Mouse (Mus musculus) C2C12 (cell line): ENCODE results near the gene Chtop. TPM values are rescaled to one million over a fixed set of nuclear protein-coding genes. Genes with fewer than 3 reads are reported as not detected.

ENCODE experiments used
- H3K27me3 ChIP-seq: one replicate; pipeline ENCODE4 v1.6.1; 2011; ENCODE audit not compliant: control insufficient read depth, insufficient read depth, insufficient read length
- H3K36me3 ChIP-seq: one replicate; pipeline ENCODE4 v1.6.1; 2011; ENCODE audit not compliant: control insufficient read depth, insufficient read depth
- H3K4me3 ChIP-seq: one replicate; pipeline ENCODE4 v1.5.1; 2011; ENCODE audit warnings: mild to moderate bottlenecking, control low read depth; ENCODE audit not compliant: poor library complexity, insufficient read depth, severe bottlenecking
- H3K79me2 ChIP-seq: one replicate; pipeline ENCODE4 v1.6.1; 2011; ENCODE audit not compliant: control insufficient read depth, insufficient read depth
- H3K79me3 ChIP-seq: one replicate; pipeline ENCODE4 v1.6.1; 2011; ENCODE audit warnings: low read depth, control low read depth
- H3ac ChIP-seq: one replicate; pipeline ENCODE3; 2011; ENCODE audit warnings: low read depth; ENCODE audit not compliant: control insufficient read depth, insufficient read length
- CEBPB ChIP-seq: IDR thresholded peaks from one replicate; pipeline ENCODE4 v1.6.1; 2011; ENCODE audit warnings: low read depth, mild to moderate bottlenecking, control low read depth, moderate library complexity
- CTCF ChIP-seq: IDR thresholded peaks from one replicate; pipeline ENCODE4 v1.5.1; 2011; ENCODE audit not compliant: control insufficient read depth, insufficient read depth, insufficient read length
- FOSL1 ChIP-seq: IDR thresholded peaks from one replicate; pipeline ENCODE4 v1.8.0; 2011; ENCODE audit warnings: mild to moderate bottlenecking, low read length; ENCODE audit not compliant: poor library complexity, insufficient read depth, severe bottlenecking
- MAX ChIP-seq: IDR thresholded peaks from one replicate; pipeline ENCODE4 v1.6.1; 2011; ENCODE audit warnings: mild to moderate bottlenecking, control low read depth
- MYOD1 ChIP-seq: IDR thresholded peaks from one replicate; pipeline ENCODE4 v1.6.1; 2011; ENCODE audit warnings: low read depth; ENCODE audit not compliant: control insufficient read depth, insufficient read length
- MYOG ChIP-seq: IDR thresholded peaks from one replicate; pipeline ENCODE4 v1.6.1; 2011; ENCODE audit not compliant: control insufficient read depth, insufficient read length; ENCODE audit errors: extremely low read depth
- USF1 ChIP-seq: IDR thresholded peaks from one replicate; pipeline ENCODE4 v1.6.1; 2011; ENCODE audit warnings: low read depth, mild to moderate bottlenecking, control low read depth, moderate library complexity
- polyA plus RNA-seq: library from polyadenylated mRNA; unstranded; fragments of >200 nt; fragmentation: generic; extraction: Trizol; gene quantifications from one replicate; pipeline ENCODE4 v1.2.1, GENCODE M21; 2012; ENCODE audit warnings: missing spikeins

The Chtop gene
- polyA plus RNA-seq, 1 experiment = 103 TPM

- H3K4me3 ChIP-seq = no peak overlapping the region
- H3K36me3 ChIP-seq = peaks cover 69% of the 10 kb centered on the region
- TF ChIP-seq USF1 (no peak), CEBPB (no peak), MYOD1 (no peak), CTCF (no peak), FOSL1 (no peak), MYOG (no peak), MAX (no peak)
- H3K27me3 ChIP-seq = no peaks in the 10 kb centered on the region
- H3K79me2 ChIP-seq = peaks cover 83% of the 10 kb centered on the region
- peaks cover 60% of the 10 kb centered on the region for H3K79me3 ChIP-seq
- H3ac ChIP-seq = no peak overlapping the region
Observed at GRCm38 (mm10) chr3:90506362-90506761, 2.9 kb downstream of the Chtop start.

- peaks cover 80% of the 10 kb centered on the region for H3K79me2 ChIP-seq
- no peaks in the 10 kb centered on the region for H3K27me3 ChIP-seq
- no peak overlapping the region for H3K4me3 ChIP-seq
- peaks cover 73% of the 10 kb centered on the region for H3K36me3 ChIP-seq
- no peak overlapping the region for H3ac ChIP-seq
- TF ChIP-seq MAX (no peak), MYOD1 (no peak), FOSL1 (no peak), CTCF (no peak), USF1 (no peak), MYOG (no peak), CEBPB (no peak)
- H3K79me3 ChIP-seq = peaks cover 62% of the 10 kb centered on the region
Observed at GRCm38 (mm10) chr3:90505216-90505615, 4.1 kb downstream of the Chtop start.

GRCm38 (mm10) chr3:90503444-90503843, 5.9 kb downstream of the Chtop start:
- peaks cover 57% of the 10 kb centered on the region for H3K79me3 ChIP-seq
- TF ChIP-seq MAX = no peak
- TF ChIP-seq MYOG = no peak
- no peak for TF ChIP-seq MYOD1
- no peak overlapping the region for H3K4me3 ChIP-seq
- peaks cover 73% of the 10 kb centered on the region for H3K79me2 ChIP-seq
- no peak overlapping the region for H3ac ChIP-seq
- no peaks in the 10 kb centered on the region for H3K27me3 ChIP-seq
- H3K36me3 ChIP-seq = peaks cover 91% of the 10 kb centered on the region

- peaks cover 15% of the 10 kb centered on the region for H3K79me2 ChIP-seq
- no peaks in the 10 kb centered on the region for H3K27me3 ChIP-seq
- TF ChIP-seq FOSL1 = no peak
- TF ChIP-seq MAX = no peak
- peaks cover 8% of the 10 kb centered on the region for H3K79me3 ChIP-seq
- no peak overlapping the region for H3K4me3 ChIP-seq
- no peak overlapping the region for H3ac ChIP-seq
- H3K36me3 ChIP-seq = peaks cover 83% of the 10 kb centered on the region
Observed at GRCm38 (mm10) chr3:90497597-90497996, 11.7 kb downstream of the Chtop start.

- peaks cover 67% of the 10 kb centered on the region for H3K36me3 ChIP-seq
- TF ChIP-seq CEBPB (no peak), CTCF (no peak), FOSL1 (no peak), MYOD1 (no peak), MYOG (no peak)
- H3K4me3 ChIP-seq = no peak overlapping the region
Observed at GRCm38 (mm10) chr3:90495850-90496525, 13.3 kb downstream of the Chtop start.

GRCm38 (mm10) chr3:90493831-90494540, 15.3 kb downstream of the Chtop start:
- H3ac ChIP-seq = no peak overlapping the region
- peaks cover 5% of the 10 kb centered on the region for H3K79me3 ChIP-seq
- peaks cover 52% of the 10 kb centered on the region for H3K36me3 ChIP-seq
- peaks cover 5% of the 10 kb centered on the region for H3K79me2 ChIP-seq
- no peak overlapping the region for H3K4me3 ChIP-seq
- TF ChIP-seq MYOG = no peak
- TF ChIP-seq FOSL1 = no peak
- TF ChIP-seq USF1 = no peak
- no peak for TF ChIP-seq CTCF
- no peak for TF ChIP-seq CEBPB
- TF ChIP-seq MAX = no peak
- TF ChIP-seq MYOD1 = no peak
- no peaks in the 10 kb centered on the region for H3K27me3 ChIP-seq

More at GRCm38 (mm10) chr3:90495850-90496525, 13.3 kb downstream of the Chtop start:
- no peaks in the 10 kb centered on the region for H3K79me2 ChIP-seq
- no peak overlapping the region for H3ac ChIP-seq
- H3K27me3 ChIP-seq = no peaks in the 10 kb centered on the region
- peaks cover 4% of the 10 kb centered on the region for H3K79me3 ChIP-seq
